Mouse (Mus musculus): ENCODE data around the gene Olfr446.

Gene Olfr446

DNA sequence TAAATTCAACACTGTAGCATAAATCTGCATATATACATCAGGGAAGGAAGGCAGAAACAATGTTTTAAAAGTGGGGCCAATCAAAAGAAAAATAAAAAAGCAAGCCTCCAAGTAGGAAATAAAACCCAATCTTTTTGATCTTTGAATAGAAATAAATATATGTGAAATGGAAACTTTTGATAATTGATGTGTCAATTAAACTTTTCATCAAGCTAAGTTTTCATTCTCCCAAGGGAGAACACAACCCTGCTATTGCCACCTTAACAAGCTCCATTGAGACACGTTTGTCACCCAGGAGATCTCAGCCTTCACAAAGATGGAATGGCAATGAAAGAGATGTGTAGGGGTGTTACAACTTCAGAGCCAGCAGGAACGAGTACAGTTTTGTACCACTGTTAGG, at the start of gene Olfr446:
Gene Olfr446 (plus strand): TSS at position 301 of the 400 bp plus-strand sequence.
- no peak for DNase-seq (ENCODE audit: low read depth)

DNA sequence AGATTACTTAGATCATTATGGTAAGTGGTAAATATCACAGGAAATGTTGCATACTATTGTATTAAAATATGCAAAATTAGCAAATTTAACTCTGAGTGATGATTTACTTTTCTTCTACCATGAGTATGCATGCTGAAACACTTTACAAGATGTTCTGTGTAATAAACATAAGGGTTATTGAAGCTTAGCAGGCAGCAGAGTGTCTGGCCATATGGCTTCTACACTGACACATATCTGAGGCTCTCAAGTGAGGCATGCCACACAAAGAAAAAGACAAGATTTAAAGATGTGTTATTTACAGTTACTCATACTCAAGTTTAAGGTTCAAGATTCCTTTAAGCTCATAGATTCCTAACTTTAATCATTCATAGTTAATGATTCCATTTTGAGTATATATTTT, 44.9 kb upstream of the Olfr446 start:
- DNase-seq (ENCODE audit: low read depth): no peak

DNA sequence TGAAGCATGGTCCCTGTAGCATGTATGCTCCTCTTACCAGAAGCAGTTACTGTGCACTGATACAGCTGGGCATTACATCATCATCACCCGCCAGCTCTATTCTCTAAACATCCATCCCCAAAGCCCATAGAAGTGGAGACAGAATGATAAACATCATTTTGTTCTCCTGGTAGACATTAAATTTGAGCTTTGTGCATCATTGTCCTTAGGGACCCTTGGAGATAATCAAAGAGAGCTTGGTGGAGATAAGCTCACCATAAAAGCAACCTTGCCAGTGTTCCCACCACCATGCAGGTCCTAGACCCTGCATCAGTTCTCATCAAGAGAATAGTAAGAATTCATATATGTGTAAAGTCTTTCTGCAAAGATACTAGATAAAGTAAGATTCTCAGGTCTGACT, 31.0 kb upstream of the Olfr446 start, which contains the start of gene Olfr448:
Gene Olfr448 (plus strand): TSS at position 301 of the 400 bp plus-strand sequence.
- DNase-seq (ENCODE audit: low read depth): no peak

DNA sequence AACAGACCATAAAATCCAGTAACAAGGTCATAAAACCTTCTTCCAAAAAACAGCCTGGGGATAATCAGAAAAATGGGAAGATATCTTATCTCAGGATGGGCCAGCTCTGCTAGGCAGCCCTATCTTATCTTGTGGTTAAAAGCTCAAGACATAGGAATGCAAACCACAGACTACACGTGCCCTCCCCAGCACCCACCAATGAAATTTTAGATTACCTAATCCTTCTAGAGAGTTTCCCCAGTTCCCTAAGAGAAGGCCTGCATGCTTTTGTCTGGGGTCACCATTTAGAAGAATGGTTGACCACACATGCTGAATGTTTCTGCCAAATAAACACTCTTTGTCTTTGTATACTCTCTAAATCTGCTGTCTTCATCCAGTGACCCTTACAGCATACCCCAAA, 20.8 kb upstream of the Olfr446 start:
- no peak for DNase-seq (ENCODE audit: low read depth)

DNA sequence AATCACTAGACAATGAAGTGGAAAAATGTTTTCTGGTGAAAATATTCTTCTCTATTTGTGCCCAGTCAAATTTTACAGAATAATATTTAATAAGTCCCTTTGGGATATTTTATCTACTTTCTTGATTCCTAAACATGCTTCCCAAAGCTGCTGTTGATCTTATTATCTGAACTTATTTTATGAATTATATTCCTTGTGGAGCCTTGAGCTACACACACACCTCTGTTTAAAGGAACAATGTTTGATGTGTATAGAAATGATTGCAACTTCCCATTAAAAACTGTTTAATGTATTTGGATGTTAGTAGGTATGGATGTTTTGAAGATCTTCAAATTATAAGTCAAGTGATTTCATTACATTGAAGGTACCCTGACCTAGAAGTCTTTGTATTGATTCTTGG, 12.6 kb upstream of the Olfr446 start, which contains the start of gene Olfr447:
Gene Olfr447 (plus strand): TSS at position 301 of the 400 bp plus-strand sequence.
- DNase-seq (ENCODE audit: low read depth): no peak

GRCm38 (mm10) chr6:42948767-42949166, 27.6 kb downstream of the Olfr446 start, which contains the start of gene Olfr444:
Olfr444 (plus strand) TSS chr6:42949067.
- DNase-seq (ENCODE audit: low read depth): no peak

DNA sequence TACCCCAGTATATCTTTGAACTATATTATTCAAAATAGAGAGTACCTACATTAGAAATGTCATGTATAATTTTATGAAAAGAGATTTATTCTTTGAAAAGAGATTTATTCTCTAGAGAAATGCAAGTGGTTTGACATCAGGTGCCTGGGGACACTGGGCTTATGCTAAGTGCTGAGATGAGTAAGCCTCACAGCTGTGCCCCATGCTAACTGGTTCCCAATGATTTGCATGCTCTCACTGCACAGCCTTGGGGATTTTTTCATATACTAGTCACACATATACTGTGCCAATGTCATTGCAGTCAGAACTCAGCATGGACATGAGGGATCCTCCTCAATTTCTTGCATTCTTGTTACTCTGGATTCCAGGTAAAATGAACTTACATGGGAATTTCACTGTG, 59.2 kb downstream of the Olfr446 start:
- no peak for DNase-seq (ENCODE audit: low read depth)

Measured in fibroblast of lung, adult 2 months (primary cell).